Mouse (Mus musculus) CH12.LX (cell line): ENCODE results near the gene Rnf115. TPM values are rescaled to one million over a fixed set of nuclear protein-coding genes. Genes with fewer than 3 reads are reported as not detected.

Experiments used
- DNase-seq: peaks from one replicate; pipeline ENCODE4 v3.0.0-alpha.2; 2013; ENCODE audit errors: extremely low read depth
- H3K27ac ChIP-seq: 2 replicates; pipeline ENCODE4 v1.5.1; 2012; ENCODE audit warnings: low read depth, mild to moderate bottlenecking, control low read depth, moderate library complexity; ENCODE audit not compliant: insufficient read depth
- H3K27me3 ChIP-seq: replicated peaks from 2 replicates; pipeline ENCODE3; 2012; ENCODE audit warnings: inconsistent platforms
- H3K36me3 ChIP-seq, 2 experiments: replicated peaks in 1 of 2; 2 replicates each; pipeline versions ENCODE3 to v1.6.1; 2012; ENCODE audit warnings: inconsistent platforms in 1 of 2, low read length in 1 of 2, mild to moderate bottlenecking in 1 of 2, mixed read lengths in 1 of 2, moderate library complexity in 1 of 2; ENCODE audit not compliant: control insufficient read depth in 1 of 2, insufficient read depth in 1 of 2
- H3K4me1 ChIP-seq, 2 experiments: 2 replicates each; pipeline ENCODE4 v1.6.1; 2012; ENCODE audit warnings: inconsistent platforms in 1 of 2, moderate library complexity in 1 of 2; ENCODE audit not compliant: insufficient read depth in 2 of 2, control insufficient read depth in 1 of 2
- H3K4me2 ChIP-seq: 2 replicates; pipeline ENCODE4 v1.6.1; 2012; ENCODE audit warnings: low read depth, mild to moderate bottlenecking, control low read depth; ENCODE audit not compliant: poor library complexity, insufficient read depth, severe bottlenecking
- H3K4me3 ChIP-seq, 3 experiments: fragments of 150-350 bp in 1 of 3; sonication (generic) in 1 of 3; replicated peaks in 1 of 3; 2 replicates each; pipeline versions ENCODE3 to v1.5.1; 2011 to 2012; ENCODE audit warnings: low read depth in 2 of 3, low read length in 2 of 3, mild to moderate bottlenecking in 2 of 3, moderate library complexity in 2 of 3, control low read depth in 1 of 3, improper control_type of control experiment in 1 of 3, inconsistent platforms in 1 of 3, mixed read lengths in 1 of 3; ENCODE audit not compliant: poor library complexity in 1 of 3
- H3K79me2 ChIP-seq: replicated peaks from 2 replicates; pipeline ENCODE4 v1.6.1; 2012; ENCODE audit warnings: mild to moderate bottlenecking, moderate library complexity; ENCODE audit not compliant: control insufficient read depth, poor library complexity, insufficient read depth, severe bottlenecking; ENCODE audit errors: extremely low read depth
- H3K9ac ChIP-seq: 2 replicates; pipeline ENCODE4 v1.6.1; 2012; ENCODE audit warnings: low read depth, mild to moderate bottlenecking, control low read depth, moderate library complexity; ENCODE audit not compliant: insufficient read depth
- H3K9me3 ChIP-seq: replicated peaks from 2 replicates; pipeline ENCODE3; 2012; ENCODE audit warnings: low read length, inconsistent platforms, mixed read lengths
- BHLHE40 ChIP-seq: IDR thresholded peaks from 2 replicates; pipeline ENCODE4 v1.6.1; 2011; ENCODE audit warnings: mild to moderate bottlenecking, low read depth, low read length, improper control_type of control experiment
- CHD2 ChIP-seq: IDR thresholded peaks from 2 replicates; pipeline ENCODE4 v1.6.1; 2011; ENCODE audit warnings: low read length, improper control_type of control experiment
- ELF1 ChIP-seq: IDR thresholded peaks from 2 replicates; pipeline ENCODE4 v1.6.1; 2014; ENCODE audit warnings: low read depth, mild to moderate bottlenecking, inconsistent platforms, low read length, improper control_type of control experiment
- ETS1 ChIP-seq: conservative IDR thresholded peaks from 2 replicates; pipeline ENCODE4 v1.6.1; 2012; ENCODE audit warnings: low read depth, mild to moderate bottlenecking, inconsistent platforms, low read length, improper control_type of control experiment, moderate library complexity
- GABPA ChIP-seq: IDR thresholded peaks from 2 replicates; pipeline ENCODE4 v1.6.1; 2012; ENCODE audit warnings: low read depth, low read length, improper control_type of control experiment, inconsistent platforms; ENCODE audit not compliant: insufficient replicate concordance
- HCFC1 ChIP-seq: IDR thresholded peaks from 2 replicates; pipeline ENCODE4 v1.6.1; 2012; ENCODE audit warnings: low read depth, mild to moderate bottlenecking, inconsistent platforms, low read length, improper control_type of control experiment
- JUN ChIP-seq: IDR thresholded peaks from 2 replicates; pipeline ENCODE4 v1.6.1; 2011; ENCODE audit warnings: low read depth, mild to moderate bottlenecking, low read length, improper control_type of control experiment, moderate library complexity; ENCODE audit not compliant: insufficient read depth
- MAFK ChIP-seq: IDR thresholded peaks from 2 replicates; pipeline ENCODE4 v1.6.1; 2011; ENCODE audit warnings: low read length, improper control_type of control experiment; ENCODE audit not compliant: insufficient replicate concordance
- MAX ChIP-seq: IDR thresholded peaks from 2 replicates; pipeline ENCODE4 v1.6.1; 2011; ENCODE audit warnings: low read length, improper control_type of control experiment
- MAZ ChIP-seq: IDR thresholded peaks from 2 replicates; pipeline ENCODE4 v1.6.1; 2012; ENCODE audit warnings: low read depth, mild to moderate bottlenecking, inconsistent platforms, low read length, improper control_type of control experiment, moderate library complexity
- MEF2A ChIP-seq: IDR thresholded peaks from 2 replicates; pipeline ENCODE4 v1.6.1; 2014; ENCODE audit warnings: low read depth, mild to moderate bottlenecking, inconsistent platforms, low read length, improper control_type of control experiment, borderline replicate concordance
- MXI1 ChIP-seq: IDR thresholded peaks from 2 replicates; pipeline ENCODE4 v1.6.1; 2011; ENCODE audit warnings: mild to moderate bottlenecking, low read depth, low read length, improper control_type of control experiment
- NRF1 ChIP-seq: IDR thresholded peaks from 2 replicates; pipeline ENCODE4 v1.6.1; 2014; ENCODE audit warnings: low read depth, mild to moderate bottlenecking, inconsistent platforms, low read length, improper control_type of control experiment, moderate library complexity
- POLR2A ChIP-seq: IDR thresholded peaks from 2 replicates; pipeline ENCODE4 v1.6.1; 2011; ENCODE audit warnings: low read depth, mild to moderate bottlenecking, improper control_type of control experiment, low read length
- POLR2AphosphoS2 ChIP-seq: IDR thresholded peaks from 2 replicates; pipeline ENCODE4 v1.6.1; 2011; ENCODE audit warnings: low read depth, low read length, improper control_type of control experiment
- RAD21 ChIP-seq: IDR thresholded peaks from 2 replicates; pipeline ENCODE4 v1.6.1; 2011; ENCODE audit warnings: low read depth, mild to moderate bottlenecking, low read length, improper control_type of control experiment, moderate library complexity
- SIN3A ChIP-seq: IDR thresholded peaks from 2 replicates; pipeline ENCODE4 v1.6.1; 2012; ENCODE audit warnings: low read length, improper control_type of control experiment, inconsistent platforms
- TCF12 ChIP-seq: IDR thresholded peaks from 2 replicates; pipeline ENCODE4 v1.6.1; 2014; ENCODE audit warnings: low read depth, mild to moderate bottlenecking, inconsistent platforms, low read length, improper control_type of control experiment
- dilution Hi-C: fragments of 300-500 bp; cut with MboI; formaldehyde crosslinking; loops from 2 replicates; pipeline ENCODE4 v1.14.3; 2020; ENCODE audit warnings: low sequenced_read_pairs; ENCODE audit not compliant: extremely low pct_unique_long_range_greater_than_20kb, extremely low pct_ligation_motif_present
- in situ Hi-C: fragments of 300-500 bp; cut with MboI; formaldehyde crosslinking; loops from 3 replicates; pipeline ENCODE4 v1.14.3; 2019; ENCODE audit warnings: low sequenced_read_pairs, low pct_ligation_motif_present, low pct_unique_long_range_greater_than_20kb, mixed read lengths
- polyA plus RNA-seq: library from polyadenylated mRNA; unstranded; fragments of >175 nt; gene quantifications from 2 replicates; pipeline ENCODE4 v1.2.1, GENCODE M21; 2012; ENCODE audit warnings: low read depth; ENCODE audit not compliant: insufficient read length
- total RNA-seq, 2 experiments: library from RNA; depleted of rRNA; stranded (reverse); fragments of 300-350 nt in 1 of 2; fragments of >200 nt in 1 of 2; gene quantifications; 2 replicates each; pipeline ENCODE4 v1.2.3; 2012 to 2014

Rnf115 gene
- total and polyA plus RNA-seq, 3 experiments, result 25.8 to 79.3 (median 64.7) TPM

DNA sequence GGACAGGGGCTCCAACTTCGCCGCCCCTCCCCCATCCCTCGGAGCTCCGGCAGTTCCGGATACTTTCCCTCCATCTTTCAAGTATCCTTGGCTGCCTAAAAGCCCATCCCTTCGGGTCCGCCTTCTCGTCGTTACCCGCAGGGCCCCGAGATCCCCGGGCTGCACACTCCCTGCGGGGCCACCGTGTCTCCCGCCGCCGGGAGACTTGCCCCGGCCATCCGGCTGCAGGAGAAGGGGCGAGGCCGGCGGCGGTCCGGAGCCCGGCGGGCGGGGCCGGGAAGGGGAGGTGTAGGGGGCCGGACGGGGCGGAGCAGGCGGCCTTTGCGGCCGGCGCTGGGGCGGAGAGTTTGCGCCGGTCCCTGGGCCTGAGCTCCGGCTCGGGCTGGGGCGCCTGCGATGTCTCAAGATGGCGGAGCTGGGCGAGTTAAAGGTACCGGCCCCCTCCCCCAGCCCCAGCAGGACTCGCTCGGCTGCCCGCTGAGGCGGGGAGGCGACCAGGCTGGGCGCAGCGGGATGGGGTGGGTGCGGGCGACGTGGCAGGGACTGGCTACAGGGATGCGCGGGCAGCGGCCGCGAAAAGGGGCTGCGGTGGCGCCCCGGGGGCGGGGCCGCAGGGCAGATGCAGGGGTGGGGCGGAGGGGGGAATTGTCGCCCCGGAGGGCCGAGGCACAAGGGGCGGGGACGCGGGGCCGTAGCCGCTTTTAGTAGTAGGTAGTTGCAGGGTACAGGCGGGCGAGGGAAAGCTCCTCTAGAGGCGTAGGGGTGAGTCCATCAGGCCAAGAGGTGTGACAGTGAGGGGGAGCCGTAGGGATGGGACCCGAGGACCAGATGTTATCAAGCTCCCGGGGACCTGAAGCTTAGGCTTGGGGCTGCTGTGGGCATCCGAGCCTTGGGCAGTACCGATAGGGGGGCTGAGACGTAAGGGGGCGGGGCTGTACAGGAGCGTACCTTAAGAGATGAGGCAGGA, 30.4 kb upstream of the Rnf115 start:
- Histone ChIP-seq H3K27ac (peak overlapping the region; percentile 73), H3K9me3 (no peaks in the 10 kb centered on the region), H3K36me3 (peaks cover 18 to 33% of the 10 kb centered on the region in 2 experiments), H3K79me2 (peaks cover 4% of the 10 kb centered on the region), H3K9ac (peak overlapping the region; percentile 79), H3K4me3 (peak overlapping the region; percentile 65 to 97 (median 91)), H3K4me2 (peak overlapping the region; percentile 60), H3K27me3 (no peaks in the 10 kb centered on the region), H3K4me1 (peaks cover 5 to 40% of the 10 kb centered on the region in 2 experiments; a peak in 3 of 4 replicates)
- peak; percentile 86 for DNase-seq
- dilution Hi-C loops (no loop called here), in situ Hi-C loops (no loop called here)
- TF ChIP-seq ELF1, result peak; percentile 61
- peak; percentile 35 for TF ChIP-seq HCFC1
- peak; percentile 65 for TF ChIP-seq NRF1
- TF ChIP-seq CHD2, result peak; percentile 71
- TF ChIP-seq MEF2A, result no peak; the same call in 1 of the 2 replicates
- 0 out of 2 replicates have a peak, but pooled peaks have one; percentile 14 for TF ChIP-seq MAZ
- TF ChIP-seq GABPA, result no peak
- peak; percentile 12; the same call in 1 of the 2 replicates for TF ChIP-seq MAX
- TF ChIP-seq TCF12, result peak; percentile 72
- peak; percentile 84; the same call in 1 of the 2 replicates for TF ChIP-seq SIN3A
- no peak for TF ChIP-seq BHLHE40
- peak; percentile 62; the same call in 1 of the 2 replicates for TF ChIP-seq MXI1
- TF ChIP-seq POLR2A, result peak; percentile 69
- no peak for TF ChIP-seq RAD21
- no peak for TF ChIP-seq POLR2AphosphoS2

- no peak for DNase-seq
- Histone ChIP-seq H3K27ac (no peak overlapping the region), H3K9me3 (peaks cover 12% of the 10 kb centered on the region), H3K79me2 (peaks cover 4% of the 10 kb centered on the region), H3K27me3 (no peaks in the 10 kb centered on the region), H3K9ac (no peak overlapping the region), H3K4me3 (no peak overlapping the region), H3K36me3 (peaks cover 35 to 51% of the 10 kb centered on the region in 2 experiments), H3K4me1 (peaks cover 0 to 23% of the 10 kb centered on the region in 2 experiments; a peak in 2 of 4 replicates), H3K4me2 (no peak overlapping the region)
- TF ChIP-seq ETS1 (no peak), MAFK (no peak), JUN (no peak)
- in situ Hi-C loops, result no loop called here
- dilution Hi-C loops, result no loop called here
Measured at GRCm38 (mm10) chr3:96698993-96699690, 28.3 kb upstream of the Rnf115 start.
